Mouse (Mus musculus) hindbrain, embryonic 12.5 days (tissue): ENCODE data around the gene Sar1b. TPM values are rescaled to one million over a fixed set of nuclear protein-coding genes. Genes with fewer than 3 reads are reported as not detected.
"Not testable (repeated sequence)": the region's sequence is repeated elsewhere in the genome, so short reads cannot be mapped to it uniquely, and the experiment has no call there.

Experiments used
- ATAC-seq: fragments of 200-750 bp; cut with Nextera tagmentation; 2 replicates; pipeline ENCODE4 v1.8.0; 2017; ENCODE audit warnings: moderate TSS enrichment; ENCODE audit not compliant: low FRiP score
- H3K27ac ChIP-seq: fragments of 300-500 bp; sonication (generic); 2 replicates; pipeline ENCODE4 v1.5.1; 2016; ENCODE audit warnings: mild to moderate bottlenecking
- H3K27me3 ChIP-seq: fragments of 300-500 bp; sonication (generic); 2 replicates; pipeline ENCODE4 v1.6.1; 2016; ENCODE audit warnings: mild to moderate bottlenecking
- H3K36me3 ChIP-seq: fragments of 300-500 bp; sonication (generic); 2 replicates; pipeline ENCODE4 v1.6.1; 2016; ENCODE audit warnings: mild to moderate bottlenecking
- H3K4me1 ChIP-seq: fragments of 300-500 bp; sonication (generic); 2 replicates; pipeline ENCODE4 v1.6.1; 2016
- H3K4me2 ChIP-seq: fragments of 300-500 bp; sonication (generic); replicated peaks from 2 replicates; pipeline ENCODE4 v1.6.1; 2016; ENCODE audit warnings: mild to moderate bottlenecking
- H3K4me3 ChIP-seq: fragments of 300-500 bp; sonication (generic); 2 replicates; pipeline ENCODE4 v1.5.1; 2016; ENCODE audit warnings: mild to moderate bottlenecking
- H3K9ac ChIP-seq: fragments of 300-500 bp; sonication (generic); 2 replicates; pipeline ENCODE4 v1.6.1; 2016; ENCODE audit warnings: mild to moderate bottlenecking, moderate library complexity
- H3K9me3 ChIP-seq: fragments of 300-500 bp; sonication (generic); replicated peaks from 2 replicates; pipeline ENCODE4 v1.6.1; 2016; ENCODE audit warnings: mild to moderate bottlenecking
- WGBS: fragments of 180-500 bp; shearing (Covaris S2); methylation state at CpG from one replicate; pipeline ENCODE4 v1.1.7; 2016; 5-methylcytosine and 5-hydroxymethylcytosine counted together
- polyA plus RNA-seq: library from polyadenylated mRNA; unstranded; fragments of >200 nt; fragmentation: Nextera tagmentation; extraction: Ambion mirVana; gene quantifications from 2 replicates; pipeline ENCODE4 v1.2.1, GENCODE M21; 2016

Sar1b gene
- polyA plus RNA-seq, 1 experiment from 2014 or later, result 126 TPM

GRCm38 (mm10) chr11:51785926-51786325, 22.4 kb downstream of the Sar1b start:
- no peak overlapping the region for H3K9ac ChIP-seq
- no peak overlapping the region for H3K4me2 ChIP-seq
- no peak overlapping the region for H3K4me3 ChIP-seq
- 90% methylated on average over 6 of the region's 6 CpGs for WGBS
- no peaks in the 10 kb centered on the region for H3K9me3 ChIP-seq
- no peaks in the 10 kb centered on the region for H3K27me3 ChIP-seq
- no peak overlapping the region for H3K27ac ChIP-seq
- no peak for ATAC-seq
- H3K4me1 ChIP-seq, result no peaks in the 10 kb centered on the region
- peaks cover 66% of the 10 kb centered on the region for H3K36me3 ChIP-seq

- not testable (repeated sequence) for H3K4me2 ChIP-seq, H3K27ac ChIP-seq, H3K4me3 ChIP-seq, H3K4me1 ChIP-seq, ATAC-seq, H3K9me3 ChIP-seq, H3K9ac ChIP-seq, H3K27me3 ChIP-seq
- H3K36me3 ChIP-seq, result peaks cover 56% of the 10 kb centered on the region
- 86% methylated on average over 4 of the region's 4 CpGs for WGBS
These were observed 26.2 kb downstream of the Sar1b start for GRCm38 (mm10) chr11:51789735-51790134.

GRCm38 (mm10) chr11:51790662-51791061, 27.2 kb downstream of the Sar1b start:
- H3K9ac ChIP-seq, result no peak overlapping the region
- no peak overlapping the region for H3K27ac ChIP-seq
- H3K9me3 ChIP-seq, result no peaks in the 10 kb centered on the region
- no peak overlapping the region for H3K4me3 ChIP-seq
- ATAC-seq, result no peak
- 97% methylated on average over 7 of the region's 7 CpGs for whole genome bisulfite sequencing
- H3K4me1 ChIP-seq, result no peaks in the 10 kb centered on the region
- peaks cover 53% of the 10 kb centered on the region for H3K36me3 ChIP-seq
- no peaks in the 10 kb centered on the region for H3K27me3 ChIP-seq
- H3K4me2 ChIP-seq, result no peak overlapping the region

- no peaks in the 10 kb centered on the region for H3K4me1 ChIP-seq
- H3K27ac ChIP-seq, result no peak overlapping the region
- WGBS, result 79% methylated on average over 4 of the region's 4 CpGs
- no peaks in the 10 kb centered on the region for H3K27me3 ChIP-seq
- H3K9me3 ChIP-seq, result no peaks in the 10 kb centered on the region
- H3K4me2 ChIP-seq, result no peak overlapping the region
- ATAC-seq, result no peak
- H3K4me3 ChIP-seq, result no peak overlapping the region
- peaks cover 14% of the 10 kb centered on the region for H3K36me3 ChIP-seq
- H3K9ac ChIP-seq, result no peak overlapping the region
These were observed 32.8 kb downstream of the Sar1b start for GRCm38 (mm10) chr11:51796272-51796671.

GRCm38 (mm10) chr11:51800634-51801325, 37.3 kb downstream of the Sar1b start:
- H3K27me3 ChIP-seq, result no peaks in the 10 kb centered on the region

GRCm38 (mm10) chr11:51805221-51805981, 41.9 kb downstream of the Sar1b start:
- no peaks in the 10 kb centered on the region for H3K27me3 ChIP-seq
- H3K36me3 ChIP-seq, result no peaks in the 10 kb centered on the region
- peaks cover 4% of the 10 kb centered on the region; the same call in 1 of the 2 replicates for H3K4me1 ChIP-seq
- no peak overlapping the region for H3K27ac ChIP-seq
- ATAC-seq, result peak; percentile 81
- H3K9ac ChIP-seq, result peak overlapping the region; percentile 23; the same call in 1 of the 2 replicates
- 17% methylated on average over 17 of the region's 17 CpGs for WGBS
- no peaks in the 10 kb centered on the region for H3K9me3 ChIP-seq
- peak overlapping the region; percentile 61 for H3K4me2 ChIP-seq
- peak overlapping the region; percentile 49 for H3K4me3 ChIP-seq

More at GRCm38 (mm10) chr11:51800634-51801325, 37.3 kb downstream of the Sar1b start:
- H3K27ac ChIP-seq, result no peak overlapping the region
- no peaks in the 10 kb centered on the region for H3K9me3 ChIP-seq
- 47% methylated on average over 8 of the region's 8 CpGs for WGBS
- no peak overlapping the region for H3K9ac ChIP-seq
- H3K4me2 ChIP-seq, result no peak overlapping the region
- no peak overlapping the region for H3K4me3 ChIP-seq
- H3K4me1 ChIP-seq, result peaks cover 4% of the 10 kb centered on the region; the same call in 1 of the 2 replicates
- no peaks in the 10 kb centered on the region for H3K36me3 ChIP-seq
- no peak for ATAC-seq

- no peak for ATAC-seq
- Histone ChIP-seq H3K4me3 (no peak overlapping the region), H3K9ac (no peak overlapping the region), H3K27ac (no peak overlapping the region), H3K27me3 (no peaks in the 10 kb centered on the region), H3K4me2 (no peak overlapping the region), H3K4me1 (peaks cover 4% of the 10 kb centered on the region; the same call in 1 of the 2 replicates), H3K36me3 (no peaks in the 10 kb centered on the region), H3K9me3 (no peaks in the 10 kb centered on the region)
- WGBS, result 55% methylated on average over 13 of the region's 13 CpGs
These were observed 43.8 kb downstream of the Sar1b start for GRCm38 (mm10) chr11:51807108-51807879.

- Histone ChIP-seq H3K4me1 (peaks cover 4% of the 10 kb centered on the region; the same call in 1 of the 2 replicates), H3K4me2 (no peak overlapping the region), H3K9me3 (no peaks in the 10 kb centered on the region), H3K36me3 (no peaks in the 10 kb centered on the region), H3K4me3 (no peak overlapping the region), H3K27me3 (no peaks in the 10 kb centered on the region), H3K27ac (no peak overlapping the region), H3K9ac (no peak overlapping the region)
- 65% methylated on average over 6 of the region's 6 CpGs for WGBS
- no peak for ATAC-seq
These were observed 46.2 kb downstream of the Sar1b start for GRCm38 (mm10) chr11:51809632-51810224.

- Histone ChIP-seq H3K9ac (no peak overlapping the region), H3K4me1 (no peaks in the 10 kb centered on the region), H3K27me3 (no peaks in the 10 kb centered on the region), H3K36me3 (no peaks in the 10 kb centered on the region), H3K4me2 (no peak overlapping the region), H3K9me3 (no peaks in the 10 kb centered on the region), H3K4me3 (no peak overlapping the region), H3K27ac (no peak overlapping the region)
- 86% methylated on average over 4 of the region's 4 CpGs for WGBS
- no peak for ATAC-seq
These were observed 47.7 kb downstream of the Sar1b start for GRCm38 (mm10) chr11:51811230-51811629.

- H3K9me3 ChIP-seq, result no peaks in the 10 kb centered on the region
- no peak overlapping the region for H3K9ac ChIP-seq
- no peaks in the 10 kb centered on the region for H3K36me3 ChIP-seq
- H3K4me2 ChIP-seq, result no peak overlapping the region
- no peak overlapping the region for H3K4me3 ChIP-seq
- no peak overlapping the region for H3K27ac ChIP-seq
- ATAC-seq, result no peak
- H3K27me3 ChIP-seq, result no peaks in the 10 kb centered on the region
- no peaks in the 10 kb centered on the region for H3K4me1 ChIP-seq
- WGBS, result 88% methylated on average over 8 of the region's 8 CpGs
These were observed 48.6 kb downstream of the Sar1b start for GRCm38 (mm10) chr11:51812022-51812546.

GRCm38 (mm10) chr11:51817756-51818155, 54.3 kb downstream of the Sar1b start:
- H3K27ac ChIP-seq, result no peak overlapping the region
- H3K36me3 ChIP-seq, result no peaks in the 10 kb centered on the region
- 47% methylated on average over 6 of the region's 6 CpGs for WGBS
- H3K4me1 ChIP-seq, result peaks cover 5% of the 10 kb centered on the region
- no peak overlapping the region for H3K4me3 ChIP-seq
- H3K9me3 ChIP-seq, result no peaks in the 10 kb centered on the region
- ATAC-seq, result no peak
- H3K27me3 ChIP-seq, result no peaks in the 10 kb centered on the region
- no peak overlapping the region for H3K9ac ChIP-seq
- no peak overlapping the region for H3K4me2 ChIP-seq

- Histone ChIP-seq H3K9ac (no peak overlapping the region), H3K4me3 (no peak overlapping the region), H3K4me2 (no peak overlapping the region), H3K9me3 (no peaks in the 10 kb centered on the region), H3K27ac (no peak overlapping the region), H3K27me3 (no peaks in the 10 kb centered on the region), H3K36me3 (no peaks in the 10 kb centered on the region), H3K4me1 (peaks cover 11% of the 10 kb centered on the region)
- 86% methylated on average over 4 of the region's 4 CpGs for WGBS
- no peak for ATAC-seq
These were observed 55.4 kb downstream of the Sar1b start for GRCm38 (mm10) chr11:51818837-51819236.
